Mouse (Mus musculus) midbrain, postnatal 0 days (tissue): ENCODE results near the gene Dip2c. TPM values are rescaled to one million over a fixed set of nuclear protein-coding genes. Genes with fewer than 3 reads are reported as not detected.

ENCODE experiments used
- ATAC-seq: fragments of 200-750 bp; cut with Nextera tagmentation; 2 replicates; pipeline ENCODE4 v1.8.0; 2017; ENCODE audit warnings: moderate number of reproducible peaks, mild to moderate bottlenecking, moderate TSS enrichment, moderate library complexity; ENCODE audit not compliant: low FRiP score
- DNase-seq: peaks from one replicate; pipeline ENCODE4 v3.0.0-alpha.2; 2015; ENCODE audit warnings: low spot score
- H3K27ac ChIP-seq: fragments of 300-500 bp; sonication (generic); 2 replicates; pipeline ENCODE4 v1.5.1; 2014; ENCODE audit warnings: low read depth, mild to moderate bottlenecking, low read length, mixed read lengths
- H3K27me3 ChIP-seq: fragments of 300-500 bp; sonication (generic); 2 replicates; pipeline ENCODE4 v1.6.1; 2014; ENCODE audit warnings: low read length, control low read depth, mixed read lengths; ENCODE audit not compliant: insufficient read depth
- H3K36me3 ChIP-seq: fragments of 300-500 bp; sonication (generic); 2 replicates; pipeline ENCODE4 v1.6.1; 2014; ENCODE audit warnings: low read length, control low read depth, mixed read lengths; ENCODE audit not compliant: insufficient read depth
- H3K4me1 ChIP-seq: fragments of 300-500 bp; sonication (generic); 2 replicates; pipeline ENCODE4 v1.6.1; 2014; ENCODE audit warnings: mild to moderate bottlenecking, control low read depth, antibody characterized with exemption, low read length, mixed read lengths; ENCODE audit not compliant: insufficient read depth
- H3K4me2 ChIP-seq: fragments of 300-500 bp; sonication (generic); 2 replicates; pipeline ENCODE4 v1.6.1; 2014; ENCODE audit warnings: low read depth, mild to moderate bottlenecking, low read length, mixed read lengths; ENCODE audit not compliant: poor library complexity, severe bottlenecking
- H3K4me3 ChIP-seq: fragments of 300-500 bp; sonication (generic); 2 replicates; pipeline ENCODE4 v1.5.1; 2014; ENCODE audit warnings: low read depth, mild to moderate bottlenecking, low read length, moderate library complexity
- H3K9ac ChIP-seq: fragments of 300-500 bp; sonication (generic); replicated peaks from 2 replicates; pipeline ENCODE4 v1.6.1; 2014; ENCODE audit warnings: mild to moderate bottlenecking, low read length, moderate library complexity, mixed read lengths; ENCODE audit not compliant: poor library complexity, severe bottlenecking
- H3K9me3 ChIP-seq: fragments of 300-500 bp; sonication (generic); 2 replicates; pipeline ENCODE4 v1.6.1; 2016; ENCODE audit warnings: low read length, control low read depth
- CTCF ChIP-seq: IDR thresholded peaks from 2 replicates; pipeline ENCODE4 v1.5.1; 2016; ENCODE audit warnings: antibody characterized with exemption, mild to moderate bottlenecking
- WGBS: fragments of 180-500 bp; shearing (Covaris S2); extraction: QIAGEN DNeasy Blood & Tissue Kit; methylation state at CpG from one replicate; pipeline ENCODE4 v1.1.7; 2014; 5-methylcytosine and 5-hydroxymethylcytosine counted together
- polyA plus RNA-seq: library from polyadenylated mRNA; unstranded; fragments of >200 nt; fragmentation: Nextera tagmentation; extraction: Ambion mirVana; gene quantifications from 2 replicates; pipeline ENCODE4 v1.2.1, GENCODE M21; 2015
- total RNA-seq: library from RNA; depleted of rRNA; stranded (reverse); fragments of >200 nt; gene quantifications from 2 replicates; pipeline ENCODE4 v1.2.3, GENCODE M21; 2014

The Dip2c gene
- total and polyA plus RNA-seq, 2 experiments from 2014 or later = 9.7 to 74.4 TPM

GRCm38 (mm10) chr13:9538556-9538955 is 262.2 kb downstream of the Dip2c start:
- Histone ChIP-seq H3K9me3 (no peaks in the 10 kb centered on the region), H3K4me1 (no peaks in the 10 kb centered on the region), H3K36me3 (no peaks in the 10 kb centered on the region), H3K27me3 (no peaks in the 10 kb centered on the region), H3K4me2 (no peak overlapping the region), H3K4me3 (no peak overlapping the region), H3K9ac (no peak overlapping the region), H3K27ac (no peak overlapping the region)
- no peak for ATAC-seq
- DNase-seq = no peak
- TF ChIP-seq CTCF = no peak

DNA sequence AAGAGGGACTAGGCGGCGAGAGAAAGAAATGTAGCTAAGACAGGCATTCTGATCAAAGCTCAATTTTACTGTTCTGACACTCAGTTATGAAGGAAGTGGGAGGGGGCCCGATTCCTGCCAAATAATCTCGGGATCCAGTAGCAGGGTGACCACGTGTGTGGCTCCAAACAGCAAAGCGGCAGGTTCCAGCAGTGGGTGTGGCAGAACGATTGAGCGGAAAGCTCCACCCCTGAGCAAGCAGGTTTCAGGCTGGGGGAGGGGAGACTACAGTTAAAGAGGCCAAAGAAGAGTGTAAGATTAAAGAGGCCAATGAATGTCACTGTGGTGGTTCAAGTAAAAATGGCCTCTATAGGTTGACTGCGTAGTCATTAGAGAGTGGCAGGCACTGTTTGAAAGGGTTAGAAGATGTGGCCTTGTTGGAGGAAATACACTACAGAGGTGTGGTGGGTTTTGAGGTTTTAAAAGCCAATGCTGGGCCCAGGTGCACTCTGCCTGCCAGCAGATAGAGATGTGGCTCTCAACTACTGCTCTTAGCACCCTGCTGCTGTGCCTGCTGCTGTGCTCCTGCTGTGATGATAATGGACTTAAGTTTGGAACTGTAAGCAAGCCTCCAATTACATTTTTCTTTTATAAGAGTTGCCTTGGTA is 271.5 kb downstream of the Dip2c start:
- Histone ChIP-seq H3K27ac (no peak overlapping the region), H3K4me1 (no peaks in the 10 kb centered on the region), H3K4me3 (no peak overlapping the region), H3K9ac (no peak overlapping the region), H3K9me3 (no peaks in the 10 kb centered on the region), H3K27me3 (no peaks in the 10 kb centered on the region), H3K4me2 (no peak overlapping the region), H3K36me3 (no peaks in the 10 kb centered on the region)
- ATAC-seq (no peak), DNase-seq (no peak)
- WGBS = 19% methylated on average over 9 of the region's 9 CpGs
- no peak for TF ChIP-seq CTCF

DNA sequence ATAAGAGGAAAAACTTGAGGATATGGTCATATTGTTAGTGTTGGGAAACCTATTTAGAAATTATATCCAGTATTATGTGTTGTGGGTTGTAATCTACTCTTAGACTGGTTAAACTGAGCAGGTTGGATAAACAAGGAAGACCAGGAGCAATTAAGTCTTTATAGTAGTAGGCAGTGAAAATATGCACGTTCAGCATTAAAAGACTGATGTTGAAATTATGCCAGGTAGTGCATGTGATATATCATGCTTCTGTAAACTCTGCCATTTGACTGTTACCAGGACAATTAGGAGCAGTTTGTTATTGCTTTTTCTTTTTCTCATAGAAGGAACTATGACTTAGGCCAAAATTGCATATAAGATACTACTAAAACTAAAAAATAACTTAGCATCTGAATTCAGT is 285.8 kb downstream of the Dip2c start:
- ATAC-seq (no peak), DNase-seq (no peak)
- Histone ChIP-seq H3K27ac (no peak overlapping the region), H3K4me2 (no peak overlapping the region), H3K27me3 (no peaks in the 10 kb centered on the region), H3K4me1 (no peaks in the 10 kb centered on the region), H3K4me3 (no peak overlapping the region), H3K9me3 (no peaks in the 10 kb centered on the region), H3K9ac (no peak overlapping the region), H3K36me3 (peaks cover 10% of the 10 kb centered on the region; the same call in 1 of the 2 replicates)
- TF ChIP-seq CTCF = no peak
- WGBS = 97% methylated on average over 1 of the region's 1 CpGs

GRCm38 (mm10) chr13:9562921-9563320 is 286.6 kb downstream of the Dip2c start:
- Histone ChIP-seq H3K27ac (no peak overlapping the region), H3K36me3 (peaks cover 10% of the 10 kb centered on the region; the same call in 1 of the 2 replicates), H3K4me2 (no peak overlapping the region), H3K4me1 (no peaks in the 10 kb centered on the region), H3K9ac (no peak overlapping the region), H3K4me3 (no peak overlapping the region), H3K27me3 (no peaks in the 10 kb centered on the region), H3K9me3 (no peaks in the 10 kb centered on the region)
- ATAC-seq = no peak
- DNase-seq = no peak
- peak; percentile 52 for TF ChIP-seq CTCF
- 5% methylated on average over 2 of the region's 2 CpGs for WGBS

- Histone ChIP-seq H3K9ac (no peak overlapping the region), H3K27ac (no peak overlapping the region), H3K4me1 (no peaks in the 10 kb centered on the region), H3K36me3 (peaks cover 16% of the 10 kb centered on the region), H3K4me2 (no peak overlapping the region), H3K4me3 (no peak overlapping the region), H3K27me3 (no peaks in the 10 kb centered on the region), H3K9me3 (no peaks in the 10 kb centered on the region)
- ATAC-seq (no peak), DNase-seq (no peak)
- WGBS = 85% methylated on average over 5 of the region's 5 CpGs
- no peak for TF ChIP-seq CTCF
These were observed 292.5 kb downstream of the Dip2c start for GRCm38 (mm10) chr13:9568852-9569251.

GRCm38 (mm10) chr13:9576686-9577085 is 300.4 kb downstream of the Dip2c start:
- no peaks in the 10 kb centered on the region for H3K9me3 ChIP-seq
- ATAC-seq (no peak), DNase-seq (no peak)
- no peak overlapping the region for H3K4me2 ChIP-seq
- H3K36me3 ChIP-seq = peaks cover 8% of the 10 kb centered on the region
- H3K4me3 ChIP-seq = no peak overlapping the region
- TF ChIP-seq CTCF = no peak
- H3K27me3 ChIP-seq = no peaks in the 10 kb centered on the region
- H3K4me1 ChIP-seq = no peaks in the 10 kb centered on the region
- WGBS = 84% methylated on average over 4 of the region's 4 CpGs
- no peak overlapping the region for H3K27ac ChIP-seq
- no peak overlapping the region for H3K9ac ChIP-seq
